Mouse (Mus musculus): ENCODE data around the gene Gm5294. TPM values are rescaled to one million over a fixed set of nuclear protein-coding genes. Genes with fewer than 3 reads are reported as not detected.
A peak's percentile ranks its signal among the peaks of the same experiment; 100 is the strongest.

Gm5294 gene
- polyA plus RNA-seq, 1 experiment from 2014 or later = not detected

- no peaks in the 10 kb centered on the region for H3K9me3 ChIP-seq (ENCODE audit: low read length)
- H3K4me1 ChIP-seq (ENCODE audit: insufficient read depth, low read length) = peaks cover 4% of the 10 kb centered on the region
- WGBS = 43% methylated on average over 13 of the region's 13 CpGs
- no peak overlapping the region for H3K9ac ChIP-seq (replicated peaks; ENCODE audit: low read length)
- no peak overlapping the region for H3K4me3 ChIP-seq (ENCODE audit: low read length)
- ATAC-seq (ENCODE audit: low FRiP score, low TSS enrichment) = no peak
- no peak overlapping the region for H3K27ac ChIP-seq (ENCODE audit: low read length)
- no peaks in the 10 kb centered on the region for H3K27me3 ChIP-seq (ENCODE audit: insufficient read depth, low read length)
- H3K4me2 ChIP-seq (replicated peaks; ENCODE audit: low read depth, low read length) = no peak overlapping the region
- H3K36me3 ChIP-seq (ENCODE audit: insufficient read depth, low read length) = no peaks in the 10 kb centered on the region
Measured at GRCm38 (mm10) chr5:138857811-138858251, 38.0 kb downstream of the Gm5294 start.

- no peak overlapping the region for H3K4me3 ChIP-seq (ENCODE audit: low read length)
- no peak for ATAC-seq (ENCODE audit: low FRiP score, low TSS enrichment)
- H3K9ac ChIP-seq (replicated peaks; ENCODE audit: low read length) = no peak overlapping the region
- H3K27ac ChIP-seq (ENCODE audit: low read length) = no peak overlapping the region
- no peaks in the 10 kb centered on the region for H3K27me3 ChIP-seq (ENCODE audit: insufficient read depth, low read length)
- H3K9me3 ChIP-seq (ENCODE audit: low read length) = no peaks in the 10 kb centered on the region
- no peaks in the 10 kb centered on the region for H3K36me3 ChIP-seq (ENCODE audit: insufficient read depth, low read length)
- WGBS = 85% methylated on average over 7 of the region's 7 CpGs
- H3K4me1 ChIP-seq (ENCODE audit: insufficient read depth, low read length) = peaks cover 13% of the 10 kb centered on the region
- no peak overlapping the region for H3K4me2 ChIP-seq (replicated peaks; ENCODE audit: low read depth, low read length)
Measured at GRCm38 (mm10) chr5:138863681-138864146, 43.8 kb downstream of the Gm5294 start.

- Histone ChIP-seq H3K36me3 (ENCODE audit: insufficient read depth, low read length) (no peaks in the 10 kb centered on the region), H3K9me3 (ENCODE audit: low read length) (no peaks in the 10 kb centered on the region), H3K4me1 (ENCODE audit: insufficient read depth, low read length) (peaks cover 13% of the 10 kb centered on the region; the same call in 1 of the 2 replicates), H3K27me3 (ENCODE audit: insufficient read depth, low read length) (no peaks in the 10 kb centered on the region), H3K4me3 (ENCODE audit: low read length) (no peak overlapping the region), H3K27ac (ENCODE audit: low read length) (no peak overlapping the region), H3K4me2 (replicated peaks; ENCODE audit: low read depth, low read length) (no peak overlapping the region), H3K9ac (replicated peaks; ENCODE audit: low read length) (no peak overlapping the region)
- no peak for ATAC-seq (ENCODE audit: low FRiP score, low TSS enrichment)
Measured at GRCm38 (mm10) chr5:138864166-138864565, 44.3 kb downstream of the Gm5294 start.

GRCm38 (mm10) chr5:138864880-138865279 is 45.0 kb downstream of the Gm5294 start:
- no peak overlapping the region for H3K4me2 ChIP-seq (replicated peaks; ENCODE audit: low read depth, low read length)
- H3K9ac ChIP-seq (replicated peaks; ENCODE audit: low read length) = no peak overlapping the region
- H3K9me3 ChIP-seq (ENCODE audit: low read length) = no peaks in the 10 kb centered on the region
- H3K36me3 ChIP-seq (ENCODE audit: insufficient read depth, low read length) = no peaks in the 10 kb centered on the region
- ATAC-seq (ENCODE audit: low FRiP score, low TSS enrichment) = peak; percentile 83
- 0 out of 2 replicates have a peak overlapping the region, but pooled peaks have one; percentile 19 for H3K27ac ChIP-seq (ENCODE audit: low read length)
- H3K27me3 ChIP-seq (ENCODE audit: insufficient read depth, low read length) = no peaks in the 10 kb centered on the region
- peaks cover 13% of the 10 kb centered on the region; the same call in 1 of the 2 replicates for H3K4me1 ChIP-seq (ENCODE audit: insufficient read depth, low read length)
- 52% methylated on average over 7 of the region's 7 CpGs for WGBS
- no peak overlapping the region for H3K4me3 ChIP-seq (ENCODE audit: low read length)

GRCm38 (mm10) chr5:138865637-138866036 is 45.8 kb downstream of the Gm5294 start:
- no peak overlapping the region for H3K27ac ChIP-seq (ENCODE audit: low read length)
- no peak for ATAC-seq (ENCODE audit: low FRiP score, low TSS enrichment)
- H3K4me3 ChIP-seq (ENCODE audit: low read length) = no peak overlapping the region
- H3K9me3 ChIP-seq (ENCODE audit: low read length) = no peaks in the 10 kb centered on the region
- peaks cover 13% of the 10 kb centered on the region; the same call in 1 of the 2 replicates for H3K4me1 ChIP-seq (ENCODE audit: insufficient read depth, low read length)
- H3K36me3 ChIP-seq (ENCODE audit: insufficient read depth, low read length) = no peaks in the 10 kb centered on the region
- no peak overlapping the region for H3K4me2 ChIP-seq (replicated peaks; ENCODE audit: low read depth, low read length)
- WGBS = 59% methylated on average over 4 of the region's 4 CpGs
- H3K27me3 ChIP-seq (ENCODE audit: insufficient read depth, low read length) = no peaks in the 10 kb centered on the region
- H3K9ac ChIP-seq (replicated peaks; ENCODE audit: low read length) = no peak overlapping the region

Other genes starting within 250 kb of the Gm5294 start
- gene Zfp68, start 200.3 kb upstream of the Gm5294 start, polyA plus RNA-seq (2015; fragmentation: Nextera tagmentation; extraction: Ambion mirVana) = 63.8 and 65.9 TPM in 2 replicates
- 14.8 and 15.3 TPM in 2 replicates for gene A430033K04Rik, start 197.2 kb upstream of the Gm5294 start, polyA plus RNA-seq (2015; fragmentation: Nextera tagmentation; extraction: Ambion mirVana)
- gene Fam20c, start 65.6 kb upstream of the Gm5294 start, polyA plus RNA-seq (2015; fragmentation: Nextera tagmentation; extraction: Ambion mirVana) = 18.2 and 20.8 TPM in 2 replicates
- 57.1 and 58.6 TPM in 2 replicates for gene Pdgfa, start 177.3 kb downstream of the Gm5294 start, polyA plus RNA-seq (2015; fragmentation: Nextera tagmentation; extraction: Ambion mirVana)

Measured in kidney, embryonic 16.5 days (tissue).